Comparison of ENCODE assay signal across 17 mouse cellular contexts in genomic region chr1:75610553-75610952, GRCm38 (mm10).
DNase-seq lines count a peak whose midpoint lies in the region; ATAC-seq lines count a peak whose summit lies in the region.
"Had no signal": no experiment of that assay in that cellular context is flagged by ENCODE, and none has a peak within 500 bp of the region (broad histone marks: within the 10 kb centered on the region; RNA-seq: fewer than 3 reads in every experiment).

No protein-coding gene starts in this region.

- peaks cover 13% of the 10 kb centered on the region; the same call in 1 of the 2 replicates for H3K27me3 ChIP-seq in midbrain, embryonic 10.5 days (ENCODE audit: low read depth, poor library complexity, severe bottlenecking)
- no peaks in the 10 kb centered on the region for H3K27me3 ChIP-seq in midbrain, embryonic 16.5 days (ENCODE audit: control insufficient read depth, insufficient read depth, low read depth, low read length)
- H3K27me3 ChIP-seq in embryonic facial prominence, embryonic 15.5 days: no peaks in the 10 kb centered on the region
- H3K27me3 ChIP-seq in hindbrain, embryonic 12.5 days: no peaks in the 10 kb centered on the region
- no peaks in the 10 kb centered on the region for H3K27me3 ChIP-seq in midbrain, embryonic 14.5 days (ENCODE audit: control insufficient read depth, insufficient read depth, low read length)
- H3K27me3 ChIP-seq: intestine, embryonic 15.5 days; kidney, embryonic 15.5 days had no signal

- DNase-seq in midbrain, embryonic 10.5 days (ENCODE audit: low spot score): no peak
- peak; percentile 51 for DNase-seq in midbrain, embryonic 14.5 days
- no peak for DNase-seq in cerebellum, postnatal 4 days (ENCODE audit: low spot score in 2 of 2)
- DNase-seq in left cerebral cortex, postnatal 14 days (ENCODE audit: low spot score in 2 of 2): no peak
- DNase-seq: adrenal gland, postnatal 14 days; B cell, adult 2 months; cerebellum, adult 2 months; gastrocnemius, postnatal 36 days; lung, adult 2 months; lung, postnatal 4 days; thymus, adult 18-20 months had no signal

- peak overlapping the region; percentile 66 for H3K27ac ChIP-seq in midbrain, embryonic 10.5 days (replicated peaks)
- H3K27ac ChIP-seq in midbrain, embryonic 16.5 days (ENCODE audit: low read length): no peak overlapping the region
- peak overlapping the region; percentile 51; the same call in 1 of the 2 replicates for H3K27ac ChIP-seq in embryonic facial prominence, embryonic 15.5 days (replicated peaks)
- 0 out of 2 replicates have a peak overlapping the region, but pooled peaks have one; percentile 9 for H3K27ac ChIP-seq in hindbrain, embryonic 12.5 days
- H3K27ac ChIP-seq in midbrain, embryonic 14.5 days (replicated peaks; ENCODE audit: low read depth, low read length): 0 out of 2 replicates have a peak overlapping the region, but pooled peaks have one; percentile 28
- H3K27ac ChIP-seq: intestine, embryonic 15.5 days; kidney, embryonic 15.5 days; layer of hippocampus, adult 2 months had no signal

- no peak overlapping the region for H3K4me2 ChIP-seq in midbrain, embryonic 16.5 days (ENCODE audit: low read length)
- no peak overlapping the region for H3K4me2 ChIP-seq in embryonic facial prominence, embryonic 15.5 days (replicated peaks)
- no peak overlapping the region for H3K4me2 ChIP-seq in hindbrain, embryonic 12.5 days (replicated peaks)
- no peak overlapping the region for H3K4me2 ChIP-seq in midbrain, embryonic 14.5 days (ENCODE audit: low read length)
- H3K4me2 ChIP-seq: intestine, embryonic 15.5 days; kidney, embryonic 15.5 days had no signal

- H3K4me3 ChIP-seq in midbrain, embryonic 10.5 days: no peak overlapping the region
- H3K4me3 ChIP-seq in midbrain, embryonic 16.5 days (ENCODE audit: low read depth, low read length): no peak overlapping the region
- no peak overlapping the region for H3K4me3 ChIP-seq in embryonic facial prominence, embryonic 15.5 days (replicated peaks)
- H3K4me3 ChIP-seq in hindbrain, embryonic 12.5 days: no peak overlapping the region
- H3K4me3 ChIP-seq in midbrain, embryonic 14.5 days (replicated peaks; ENCODE audit: low read depth, low read length): no peak overlapping the region
- H3K4me3 ChIP-seq: intestine, embryonic 15.5 days; kidney, embryonic 15.5 days; layer of hippocampus, adult 2 months had no signal

- intact Hi-C loops in left cerebral cortex, postnatal 14 days (cut with DNase I): no loop called here

- no peak for ATAC-seq in midbrain, embryonic 16.5 days
- no peak for ATAC-seq in embryonic facial prominence, embryonic 15.5 days (ENCODE audit: insufficient number of reproducible peaks, low FRiP score, low TSS enrichment, low read depth)
- no peak for ATAC-seq in hindbrain, embryonic 12.5 days (ENCODE audit: low FRiP score)
- ATAC-seq in midbrain, embryonic 14.5 days (ENCODE audit: low FRiP score, low TSS enrichment): no peak
- ATAC-seq: intestine, embryonic 15.5 days had no signal

- H3K9ac ChIP-seq in midbrain, embryonic 16.5 days (ENCODE audit: low read depth, low read length): no peak overlapping the region
- H3K9ac ChIP-seq in embryonic facial prominence, embryonic 15.5 days: no peak overlapping the region
- no peak overlapping the region for H3K9ac ChIP-seq in hindbrain, embryonic 12.5 days
- no peak overlapping the region for H3K9ac ChIP-seq in midbrain, embryonic 14.5 days (replicated peaks; ENCODE audit: low read length)
- H3K9ac ChIP-seq: intestine, embryonic 15.5 days; kidney, embryonic 15.5 days had no signal

- 36% methylated on average over 8 of the region's 8 CpGs for WGBS in midbrain, embryonic 10.5 days
- WGBS in midbrain, embryonic 16.5 days: 28% methylated on average over 8 of the region's 8 CpGs
- 32% methylated on average over 8 of the region's 8 CpGs for WGBS in embryonic facial prominence, embryonic 15.5 days
- 43% methylated on average over 8 of the region's 8 CpGs for WGBS in hindbrain, embryonic 12.5 days
- WGBS in midbrain, embryonic 14.5 days: 24% methylated on average over 8 of the region's 8 CpGs

- H3K9me3 ChIP-seq in midbrain, embryonic 10.5 days (replicated peaks): no peaks in the 10 kb centered on the region
- no peaks in the 10 kb centered on the region for H3K9me3 ChIP-seq in midbrain, embryonic 16.5 days (replicated peaks; ENCODE audit: control insufficient read depth, low read length, poor library complexity, severe bottlenecking)
- no peaks in the 10 kb centered on the region for H3K9me3 ChIP-seq in embryonic facial prominence, embryonic 15.5 days (replicated peaks)
- no peaks in the 10 kb centered on the region for H3K9me3 ChIP-seq in hindbrain, embryonic 12.5 days (replicated peaks)
- no peaks in the 10 kb centered on the region for H3K9me3 ChIP-seq in midbrain, embryonic 14.5 days (ENCODE audit: control insufficient read depth, low read length)
- H3K9me3 ChIP-seq: intestine, embryonic 15.5 days; kidney, embryonic 15.5 days had no signal

- peaks cover 39% of the 10 kb centered on the region for H3K4me1 ChIP-seq in midbrain, embryonic 10.5 days
- peaks cover 2% of the 10 kb centered on the region; the same call in 1 of the 2 replicates for H3K4me1 ChIP-seq in midbrain, embryonic 16.5 days (ENCODE audit: control insufficient read depth, insufficient read depth, low read length)
- peaks cover 21% of the 10 kb centered on the region for H3K4me1 ChIP-seq in embryonic facial prominence, embryonic 15.5 days
- peaks cover 4% of the 10 kb centered on the region; the same call in 1 of the 2 replicates for H3K4me1 ChIP-seq in hindbrain, embryonic 12.5 days
- peaks cover 10% of the 10 kb centered on the region; the same call in 1 of the 2 replicates for H3K4me1 ChIP-seq in midbrain, embryonic 14.5 days (ENCODE audit: control insufficient read depth, insufficient read depth, low read length)
- H3K4me1 ChIP-seq: intestine, embryonic 15.5 days; kidney, embryonic 15.5 days had no signal

- H3K36me3 ChIP-seq in midbrain, embryonic 10.5 days: no peaks in the 10 kb centered on the region
- H3K36me3 ChIP-seq in midbrain, embryonic 16.5 days (ENCODE audit: control insufficient read depth, insufficient read depth, low read length): no peaks in the 10 kb centered on the region
- H3K36me3 ChIP-seq in embryonic facial prominence, embryonic 15.5 days: no peaks in the 10 kb centered on the region
- no peaks in the 10 kb centered on the region for H3K36me3 ChIP-seq in hindbrain, embryonic 12.5 days
- no peaks in the 10 kb centered on the region for H3K36me3 ChIP-seq in midbrain, embryonic 14.5 days (ENCODE audit: control insufficient read depth, insufficient read depth, low read length)
- H3K36me3 ChIP-seq: intestine, embryonic 15.5 days; kidney, embryonic 15.5 days had no signal
